Mouse (Mus musculus) lung, embryonic 14.5 days (tissue): ENCODE measurements at regions not wholly inside any gene's neighbourhood (a gene's known extent, or its start where the extent isn't known, plus 50 kb on each side); places are given as distances from the start of the nearest gene placed in this dataset.

ENCODE experiments used
- ATAC-seq: fragments of 200-750 bp; cut with Nextera tagmentation; 2 replicates; pipeline ENCODE4 v1.8.0; 2017; ENCODE audit warnings: mild to moderate bottlenecking, moderate TSS enrichment, moderate library complexity; ENCODE audit not compliant: insufficient read depth
- DNase-seq: peaks from one replicate; pipeline ENCODE4 v3.0.0-alpha.2; 2015
- H3K27ac ChIP-seq: fragments of 300-500 bp; sonication (generic); 2 replicates; pipeline ENCODE4 v1.5.1; 2014; ENCODE audit warnings: low read depth, mild to moderate bottlenecking, moderate library complexity
- H3K27me3 ChIP-seq: fragments of 300-500 bp; sonication (generic); 2 replicates; pipeline ENCODE4 v1.6.1; 2014; ENCODE audit warnings: low read length, control low read depth; ENCODE audit not compliant: insufficient read depth
- H3K36me3 ChIP-seq: fragments of 300-500 bp; sonication (generic); 2 replicates; pipeline ENCODE4 v1.6.1; 2014; ENCODE audit warnings: control low read depth; ENCODE audit not compliant: insufficient read depth
- H3K4me1 ChIP-seq: fragments of 300-500 bp; sonication (generic); 2 replicates; pipeline ENCODE4 v1.6.1; 2014; ENCODE audit warnings: antibody characterized with exemption, control low read depth; ENCODE audit not compliant: insufficient read depth
- H3K4me2 ChIP-seq: fragments of 300-500 bp; sonication (generic); 2 replicates; pipeline ENCODE4 v1.6.1; 2014; ENCODE audit warnings: mild to moderate bottlenecking
- H3K4me3 ChIP-seq: fragments of 300-500 bp; sonication (generic); 2 replicates; pipeline ENCODE4 v1.5.1; 2014; ENCODE audit warnings: low read depth, low read length
- H3K9ac ChIP-seq: fragments of 300-500 bp; sonication (generic); 2 replicates; pipeline ENCODE4 v1.6.1; 2014
- H3K9me3 ChIP-seq: fragments of 300-500 bp; sonication (generic); 2 replicates; pipeline ENCODE4 v1.6.1; 2016; ENCODE audit warnings: low read depth, low read length, control low read depth
- CTCF ChIP-seq: IDR thresholded peaks from 2 replicates; pipeline ENCODE4 v1.5.1; 2016; ENCODE audit warnings: antibody characterized with exemption, low read depth
- WGBS: fragments of 180-500 bp; shearing (Covaris S2); extraction: QIAGEN DNeasy Blood & Tissue Kit; methylation state at CpG from one replicate; pipeline ENCODE4 v1.1.7; 2014; 5-methylcytosine and 5-hydroxymethylcytosine counted together

DNA sequence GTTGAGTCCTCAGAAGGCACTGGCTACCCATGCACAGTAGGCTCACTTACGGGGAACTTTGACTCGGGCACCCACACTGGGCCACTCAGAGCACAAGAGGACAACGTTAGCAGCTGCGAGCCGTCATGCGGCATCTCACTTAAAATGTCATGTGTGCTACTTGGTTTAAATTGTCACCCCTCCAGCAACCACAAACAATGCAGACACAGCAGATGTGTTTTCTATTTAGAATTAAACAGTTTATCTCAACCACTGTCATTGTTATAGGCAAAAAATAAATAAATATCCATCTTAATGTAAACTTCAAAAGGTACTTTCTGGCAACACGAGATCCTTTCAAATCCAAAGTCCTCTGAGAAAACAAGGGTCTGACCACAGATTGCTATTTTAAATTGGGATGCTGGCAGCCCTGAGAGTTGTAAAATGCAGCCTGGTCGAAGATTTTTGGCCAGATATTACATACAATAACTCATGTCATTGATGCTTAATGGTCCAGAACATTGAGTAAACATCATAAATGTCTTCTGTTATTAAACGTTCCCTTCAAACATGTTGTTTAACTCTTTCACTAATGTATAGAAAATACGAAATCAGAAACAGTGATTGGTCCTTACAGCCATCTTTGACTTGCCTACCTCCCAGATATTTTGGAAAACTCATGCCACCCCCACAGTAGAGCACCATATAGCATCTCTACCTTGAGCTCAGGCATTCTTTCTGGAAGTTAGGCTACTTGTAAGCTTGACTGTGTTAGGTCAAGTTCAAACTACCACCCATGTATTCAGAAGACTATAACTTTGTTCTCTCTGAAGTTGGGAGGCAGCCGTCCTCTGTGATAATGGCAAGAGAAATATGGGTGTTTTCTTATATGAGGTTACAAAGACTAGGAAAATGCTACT, 232.8 kb upstream of the Tcf21 start:
- H3K4me1 ChIP-seq = peaks cover 10% of the 10 kb centered on the region
- DNase-seq (peak; percentile 95), ATAC-seq (peak; percentile 97)
- no peak overlapping the region for H3K4me2 ChIP-seq
- H3K36me3 ChIP-seq = no peaks in the 10 kb centered on the region
- no peak overlapping the region for H3K4me3 ChIP-seq
- no peak for TF ChIP-seq CTCF
- H3K27ac ChIP-seq = peak overlapping the region; percentile 44
- H3K27me3 ChIP-seq = no peaks in the 10 kb centered on the region
- no peak overlapping the region for H3K9ac ChIP-seq
- H3K9me3 ChIP-seq = no peaks in the 10 kb centered on the region
- WGBS = 33% methylated on average over 11 of the region's 11 CpGs

DNA sequence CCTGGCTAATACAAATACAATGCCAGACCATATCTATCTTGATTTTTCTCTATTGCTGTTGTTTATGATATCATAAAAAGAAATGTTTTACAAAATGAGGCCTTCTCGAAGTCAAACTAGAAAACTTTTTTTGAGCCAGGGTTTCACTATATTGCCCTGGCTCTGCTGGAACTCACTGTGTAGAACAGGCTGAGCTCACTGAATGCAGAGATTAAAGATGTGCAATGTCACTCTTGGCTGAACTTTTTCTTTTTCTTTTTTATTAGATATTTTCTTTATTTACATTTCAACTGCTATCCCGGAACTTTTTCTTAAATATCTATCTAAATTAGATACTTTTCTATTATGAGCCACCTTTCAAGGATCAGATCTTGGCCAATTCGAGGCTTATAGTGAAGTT, 224.5 kb upstream of the Tcf21 start:
- Histone ChIP-seq H3K4me2 (no peak overlapping the region), H3K4me1 (no peaks in the 10 kb centered on the region), H3K27me3 (no peaks in the 10 kb centered on the region), H3K27ac (peak overlapping the region; percentile 60), H3K9ac (no peak overlapping the region), H3K36me3 (no peaks in the 10 kb centered on the region), H3K9me3 (no peaks in the 10 kb centered on the region), H3K4me3 (no peak overlapping the region)
- WGBS = 39% methylated on average over 3 of the region's 3 CpGs
- DNase-seq = peak; percentile 72
- TF ChIP-seq CTCF = no peak
- ATAC-seq = no peak

DNA sequence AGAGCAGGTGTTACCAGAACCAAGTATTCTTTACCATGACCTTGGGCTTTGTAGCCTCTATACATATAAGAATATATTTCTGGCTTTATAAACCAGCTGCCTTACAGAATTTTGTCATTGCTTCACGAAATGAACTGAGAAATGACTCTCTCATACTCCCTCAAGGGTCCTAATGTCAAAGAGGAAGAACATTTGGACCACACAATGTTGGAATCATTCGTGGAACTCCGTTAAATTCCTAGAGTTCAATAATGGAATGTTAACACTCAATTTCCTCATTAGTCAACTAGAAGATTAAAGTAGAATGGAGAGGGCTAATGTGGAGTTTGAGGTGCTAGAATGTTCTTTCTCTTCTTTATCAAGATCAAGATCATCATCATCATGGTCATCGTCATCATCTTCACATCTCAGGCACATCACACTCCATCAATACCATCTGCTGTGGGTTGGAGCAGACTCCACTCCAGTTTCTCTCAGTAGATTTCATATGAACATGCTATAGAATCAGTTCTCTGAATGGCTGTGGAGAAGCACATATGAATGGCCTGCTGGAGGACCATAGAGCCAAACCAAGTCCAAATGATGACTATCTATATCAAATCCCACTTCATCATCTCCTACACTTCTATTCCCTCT, 211.6 kb upstream of the Tcf21 start:
- DNase-seq (peak; percentile 44), ATAC-seq (peak; percentile 31; the same call in 1 of the 2 replicates)

DNA sequence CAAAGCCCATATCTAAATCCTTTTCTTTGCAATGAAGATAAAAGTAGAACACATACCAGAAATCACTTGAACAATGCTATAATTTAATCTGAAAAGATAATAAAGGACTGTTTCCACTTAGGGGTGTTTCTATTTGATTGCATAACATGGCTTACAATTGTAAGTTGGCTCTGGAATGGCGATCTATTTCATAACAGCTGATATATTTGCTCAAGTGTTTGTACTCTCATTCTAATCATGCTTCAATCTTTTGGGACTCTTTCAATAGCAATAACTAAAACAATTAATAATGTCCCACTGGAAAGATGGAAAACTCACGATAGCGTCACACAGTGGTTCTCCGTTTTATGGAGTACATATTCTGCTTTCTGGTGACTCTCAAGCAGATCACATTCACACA, 208.0 kb upstream of the Tcf21 start:
- no peak overlapping the region for H3K4me3 ChIP-seq
- no peaks in the 10 kb centered on the region for H3K27me3 ChIP-seq
- TF ChIP-seq CTCF = no peak
- no peak overlapping the region for H3K4me2 ChIP-seq
- no peaks in the 10 kb centered on the region for H3K4me1 ChIP-seq
- H3K9ac ChIP-seq = no peak overlapping the region
- ATAC-seq (peak; percentile 54; the same call in 1 of the 2 replicates), DNase-seq (peak; percentile 74)
- no peaks in the 10 kb centered on the region for H3K9me3 ChIP-seq
- 41% methylated on average over 4 of the region's 4 CpGs for whole genome bisulfite sequencing
- no peaks in the 10 kb centered on the region for H3K36me3 ChIP-seq
- H3K27ac ChIP-seq = no peak overlapping the region

More for the DNA sequence above, 211.6 kb upstream of the Tcf21 start:
- H3K9me3 ChIP-seq = no peaks in the 10 kb centered on the region
- no peak overlapping the region for H3K4me3 ChIP-seq
- no peak overlapping the region for H3K4me2 ChIP-seq
- H3K27ac ChIP-seq = no peak overlapping the region
- H3K4me1 ChIP-seq = no peaks in the 10 kb centered on the region
- H3K36me3 ChIP-seq = no peaks in the 10 kb centered on the region
- TF ChIP-seq CTCF = no peak
- no peak overlapping the region for H3K9ac ChIP-seq
- H3K27me3 ChIP-seq = no peaks in the 10 kb centered on the region
- 49% methylated on average over 4 of the region's 4 CpGs for WGBS

DNA sequence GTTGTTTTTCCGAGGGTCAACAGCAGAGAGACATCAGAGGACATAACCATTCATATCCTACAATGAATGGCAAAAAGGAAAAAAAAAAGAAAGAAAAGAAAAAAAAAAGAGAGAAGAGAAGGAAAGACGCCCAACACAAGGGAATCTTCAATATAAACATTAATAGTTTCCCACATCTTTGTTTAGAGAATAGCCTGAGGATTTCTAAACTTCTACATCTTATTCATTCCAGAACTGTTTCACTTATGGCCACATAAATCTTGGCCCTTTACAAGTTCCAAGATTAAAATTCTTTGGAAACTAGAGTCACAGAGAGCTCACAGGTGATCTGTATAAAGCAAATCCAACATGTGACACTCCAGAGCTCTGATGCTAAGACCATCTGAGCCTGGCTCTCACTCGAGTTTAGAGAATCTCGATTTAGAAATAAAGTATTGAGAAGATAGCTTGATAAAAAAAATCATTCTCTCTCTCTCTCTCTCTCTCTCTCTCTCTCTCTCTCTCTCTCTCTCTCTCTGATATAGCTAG, 197.2 kb upstream of the Tcf21 start:
- no peak overlapping the region for H3K4me2 ChIP-seq
- no peaks in the 10 kb centered on the region for H3K36me3 ChIP-seq
- H3K27me3 ChIP-seq = no peaks in the 10 kb centered on the region
- peak overlapping the region; percentile 78; the same call in 1 of the 2 replicates for H3K27ac ChIP-seq
- ATAC-seq (peak; percentile 54; the same call in 1 of the 2 replicates), DNase-seq (peak; percentile 53)
- 0 out of 2 replicates have a peak, but pooled peaks cover 3% of the 10 kb centered on the region for H3K4me1 ChIP-seq
- TF ChIP-seq CTCF = no peak
- H3K9ac ChIP-seq = no peak overlapping the region
- H3K9me3 ChIP-seq = no peaks in the 10 kb centered on the region
- WGBS = 35% methylated on average over 4 of the region's 4 CpGs
- H3K4me3 ChIP-seq = no peak overlapping the region

DNA sequence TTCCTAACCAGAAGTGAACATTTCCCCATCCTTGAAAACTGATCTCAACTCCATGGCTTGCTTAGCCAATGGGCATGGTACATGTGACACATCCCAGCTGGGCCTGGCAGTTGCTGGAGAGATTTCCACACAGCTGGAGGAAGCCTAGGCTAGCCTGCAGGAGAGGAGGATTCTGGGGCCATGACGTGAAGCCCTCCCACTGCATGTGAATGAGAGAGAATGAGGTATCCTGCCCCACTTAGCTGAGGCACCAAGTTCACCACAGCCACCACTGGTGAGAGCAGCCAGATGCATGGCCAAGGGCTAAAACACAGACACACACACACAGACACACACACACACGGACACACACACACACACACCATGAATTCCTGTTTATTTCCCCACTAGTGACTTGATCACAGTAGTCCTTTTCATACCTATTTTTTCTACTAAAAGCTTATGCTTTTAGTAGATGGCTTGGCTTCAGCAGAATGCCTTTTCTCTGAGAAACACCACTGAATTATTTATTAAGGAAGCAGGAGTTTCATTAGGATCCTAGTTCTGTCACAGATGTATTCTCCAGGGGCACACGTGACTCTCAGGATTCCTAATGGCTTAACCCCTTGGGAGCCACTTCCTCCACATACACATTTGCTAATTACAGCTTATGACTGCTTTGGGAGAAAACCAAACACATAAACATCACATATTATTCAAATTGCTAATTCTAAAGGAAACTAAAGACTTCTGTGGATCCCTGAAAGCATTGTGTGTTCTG, 196.1 kb upstream of the Tcf21 start:
- DNase-seq = peak; percentile 62
- peak; percentile 14; the same call in 1 of the 2 replicates for ATAC-seq
- no peak for TF ChIP-seq CTCF
- Histone ChIP-seq H3K9me3 (no peaks in the 10 kb centered on the region), H3K4me1 (0 out of 2 replicates have a peak, but pooled peaks cover 3% of the 10 kb centered on the region), H3K36me3 (no peaks in the 10 kb centered on the region), H3K9ac (no peak overlapping the region), H3K4me3 (no peak overlapping the region), H3K4me2 (no peak overlapping the region), H3K27me3 (no peaks in the 10 kb centered on the region), H3K27ac (peak overlapping the region; percentile 78)
- 40% methylated on average over 3 of the region's 3 CpGs for WGBS
